Mouse (Mus musculus) midbrain, embryonic 11.5 days (tissue): ENCODE measurements around the gene Osbpl6. TPM values are rescaled to one million over a fixed set of nuclear protein-coding genes. Genes with fewer than 3 reads are reported as not detected.
A peak's percentile ranks its signal among the peaks of the same experiment; 100 is the strongest.

ENCODE experiments used
- ATAC-seq: fragments of 200-750 bp; cut with Nextera tagmentation; 2 replicates; pipeline ENCODE4 v1.8.0; 2017; ENCODE audit warnings: moderate TSS enrichment, moderate library complexity; ENCODE audit not compliant: low FRiP score
- DNase-seq: peaks from one replicate; pipeline ENCODE4 v3.0.0; 2015; ENCODE audit warnings: low spot score; ENCODE audit errors: missing footprints
- H3K27ac ChIP-seq: fragments of 300-500 bp; sonication (generic); 2 replicates; pipeline ENCODE4 v1.5.1; 2014; ENCODE audit warnings: low read depth, low read length
- H3K27me3 ChIP-seq: fragments of 300-500 bp; sonication (generic); 2 replicates; pipeline ENCODE4 v1.6.1; 2014; ENCODE audit warnings: mild to moderate bottlenecking, low read length, moderate library complexity, mixed read lengths; ENCODE audit not compliant: control insufficient read depth, insufficient read depth
- H3K36me3 ChIP-seq: fragments of 300-500 bp; sonication (generic); 2 replicates; pipeline ENCODE4 v1.6.1; 2014; ENCODE audit warnings: mild to moderate bottlenecking, low read length, moderate library complexity, mixed read lengths; ENCODE audit not compliant: control insufficient read depth, insufficient read depth
- H3K4me1 ChIP-seq: fragments of 300-500 bp; sonication (generic); 2 replicates; pipeline ENCODE4 v1.6.1; 2014; ENCODE audit warnings: low read length; ENCODE audit not compliant: control insufficient read depth, insufficient read depth
- H3K4me2 ChIP-seq: fragments of 300-500 bp; sonication (generic); 2 replicates; pipeline ENCODE4 v1.6.1; 2014; ENCODE audit warnings: mild to moderate bottlenecking, moderate library complexity
- H3K4me3 ChIP-seq: fragments of 300-500 bp; sonication (generic); 2 replicates; pipeline ENCODE4 v1.5.1; 2014; ENCODE audit warnings: low read depth, low read length
- H3K9ac ChIP-seq: fragments of 300-500 bp; sonication (generic); 2 replicates; pipeline ENCODE4 v1.6.1; 2014; ENCODE audit warnings: low read length
- H3K9me3 ChIP-seq: fragments of 300-500 bp; sonication (generic); 2 replicates; pipeline ENCODE4 v1.6.1; 2016; ENCODE audit warnings: low read length; ENCODE audit not compliant: control insufficient read depth
- WGBS: fragments of 180-500 bp; shearing (Covaris S2); extraction: QIAGEN DNeasy Blood & Tissue Kit; methylation state at CpG from one replicate; pipeline ENCODE4 v1.1.7; 2014; 5-methylcytosine and 5-hydroxymethylcytosine counted together
- polyA plus RNA-seq: library from polyadenylated mRNA; unstranded; fragments of >200 nt; fragmentation: Nextera tagmentation; extraction: Ambion mirVana; gene quantifications from 2 replicates; pipeline ENCODE4 v1.2.1, GENCODE M21; 2014

Osbpl6 gene
- polyA plus RNA-seq, 1 experiment from 2014 or later: 10.9 TPM

- no peak overlapping the region for H3K9ac ChIP-seq
- H3K4me2 ChIP-seq: no peak overlapping the region
- ATAC-seq: no peak
- H3K27me3 ChIP-seq: no peaks in the 10 kb centered on the region
- no peaks in the 10 kb centered on the region for H3K36me3 ChIP-seq
- WGBS: 72% methylated on average over 5 of the region's 5 CpGs
- DNase-seq: peak; percentile 69
- peaks cover 5% of the 10 kb centered on the region; the same call in 1 of the 2 replicates for H3K4me1 ChIP-seq
- no peaks in the 10 kb centered on the region for H3K9me3 ChIP-seq
- no peak overlapping the region for H3K4me3 ChIP-seq
- H3K27ac ChIP-seq: no peak overlapping the region
Observed at GRCm38 (mm10) chr2:76524451-76524850, 118.1 kb downstream of the Osbpl6 start.

- Histone ChIP-seq H3K27ac (no peak overlapping the region), H3K9ac (no peak overlapping the region), H3K9me3 (no peaks in the 10 kb centered on the region), H3K4me3 (no peak overlapping the region), H3K36me3 (no peaks in the 10 kb centered on the region), H3K27me3 (no peaks in the 10 kb centered on the region), H3K4me2 (no peak overlapping the region), H3K4me1 (peaks cover 5% of the 10 kb centered on the region; the same call in 1 of the 2 replicates)
- peak; percentile 88 for DNase-seq
- 19% methylated on average over 3 of the region's 3 CpGs for WGBS
- ATAC-seq: peak; percentile 83
Observed at GRCm38 (mm10) chr2:76525645-76526044, 119.3 kb downstream of the Osbpl6 start.

- peaks cover 2% of the 10 kb centered on the region; the same call in 1 of the 2 replicates for H3K4me1 ChIP-seq
Observed at GRCm38 (mm10) chr2:76532490-76533126, 126.3 kb downstream of the Osbpl6 start.

GRCm38 (mm10) chr2:76534932-76535331, 128.6 kb downstream of the Osbpl6 start:
- H3K36me3 ChIP-seq: no peaks in the 10 kb centered on the region
- 65% methylated on average over 7 of the region's 7 CpGs for WGBS
- no peak overlapping the region for H3K27ac ChIP-seq
- no peak overlapping the region for H3K4me3 ChIP-seq
- H3K9me3 ChIP-seq: no peaks in the 10 kb centered on the region
- peaks cover 2% of the 10 kb centered on the region; the same call in 1 of the 2 replicates for H3K4me1 ChIP-seq
- DNase-seq: no peak
- H3K9ac ChIP-seq: no peak overlapping the region
- H3K4me2 ChIP-seq: no peak overlapping the region
- H3K27me3 ChIP-seq: no peaks in the 10 kb centered on the region
- peak; percentile 76 for ATAC-seq

More at GRCm38 (mm10) chr2:76532490-76533126, 126.3 kb downstream of the Osbpl6 start:
- WGBS: 84% methylated on average over 14 of the region's 14 CpGs
- DNase-seq: peak; percentile 54
- no peak for ATAC-seq
- no peak overlapping the region for H3K4me2 ChIP-seq
- H3K9ac ChIP-seq: no peak overlapping the region
- no peaks in the 10 kb centered on the region for H3K9me3 ChIP-seq
- H3K27ac ChIP-seq: no peak overlapping the region
- no peaks in the 10 kb centered on the region for H3K36me3 ChIP-seq
- no peaks in the 10 kb centered on the region for H3K27me3 ChIP-seq
- H3K4me3 ChIP-seq: no peak overlapping the region

GRCm38 (mm10) chr2:76541900-76542299, 135.6 kb downstream of the Osbpl6 start:
- DNase-seq: no peak
- Histone ChIP-seq H3K27me3 (no peaks in the 10 kb centered on the region), H3K4me1 (no peaks in the 10 kb centered on the region), H3K9me3 (no peaks in the 10 kb centered on the region), H3K9ac (no peak overlapping the region), H3K36me3 (no peaks in the 10 kb centered on the region), H3K4me2 (no peak overlapping the region), H3K27ac (no peak overlapping the region), H3K4me3 (no peak overlapping the region)
- no peak for ATAC-seq
- WGBS: 91% methylated on average over 9 of the region's 9 CpGs

GRCm38 (mm10) chr2:76542921-76543320, 136.6 kb downstream of the Osbpl6 start:
- H3K27ac ChIP-seq: no peak overlapping the region
- WGBS: 90% methylated on average over 5 of the region's 5 CpGs
- H3K27me3 ChIP-seq: no peaks in the 10 kb centered on the region
- H3K4me2 ChIP-seq: no peak overlapping the region
- ATAC-seq (no peak), DNase-seq (no peak)
- no peaks in the 10 kb centered on the region for H3K9me3 ChIP-seq
- H3K4me1 ChIP-seq: no peaks in the 10 kb centered on the region
- no peaks in the 10 kb centered on the region for H3K36me3 ChIP-seq
- no peak overlapping the region for H3K4me3 ChIP-seq
- no peak overlapping the region for H3K9ac ChIP-seq

- Histone ChIP-seq H3K4me2 (no peak overlapping the region), H3K36me3 (no peaks in the 10 kb centered on the region), H3K9ac (no peak overlapping the region), H3K4me3 (no peak overlapping the region), H3K4me1 (no peaks in the 10 kb centered on the region), H3K9me3 (no peaks in the 10 kb centered on the region), H3K27ac (no peak overlapping the region), H3K27me3 (no peaks in the 10 kb centered on the region)
- ATAC-seq: no peak
- WGBS: 84% methylated on average over 8 of the region's 8 CpGs
- DNase-seq: no peak
Observed at GRCm38 (mm10) chr2:76545539-76545938, 139.2 kb downstream of the Osbpl6 start.

GRCm38 (mm10) chr2:76548171-76548570, 141.9 kb downstream of the Osbpl6 start:
- DNase-seq (no peak), ATAC-seq (no peak)
- 85% methylated on average over 10 of the region's 10 CpGs for WGBS
- Histone ChIP-seq H3K27me3 (no peaks in the 10 kb centered on the region), H3K27ac (no peak overlapping the region), H3K9me3 (no peaks in the 10 kb centered on the region), H3K4me1 (no peaks in the 10 kb centered on the region), H3K4me3 (no peak overlapping the region), H3K4me2 (no peak overlapping the region), H3K36me3 (no peaks in the 10 kb centered on the region), H3K9ac (no peak overlapping the region)

- Histone ChIP-seq H3K9me3 (no peaks in the 10 kb centered on the region), H3K36me3 (no peaks in the 10 kb centered on the region), H3K27ac (no peak overlapping the region), H3K4me2 (no peak overlapping the region), H3K27me3 (no peaks in the 10 kb centered on the region), H3K4me3 (no peak overlapping the region), H3K4me1 (no peaks in the 10 kb centered on the region), H3K9ac (no peak overlapping the region)
- 87% methylated on average over 7 of the region's 7 CpGs for WGBS
- ATAC-seq (no peak), DNase-seq (no peak)
Observed at GRCm38 (mm10) chr2:76548836-76549235, 142.5 kb downstream of the Osbpl6 start.
